Mouse (Mus musculus): ENCODE data around the gene Pga5. TPM values are rescaled to one million over a fixed set of nuclear protein-coding genes. Genes with fewer than 3 reads are reported as not detected.

Pga5 gene
- polyA plus RNA-seq, 1 experiment from 2014 or later: not detected

DNA sequence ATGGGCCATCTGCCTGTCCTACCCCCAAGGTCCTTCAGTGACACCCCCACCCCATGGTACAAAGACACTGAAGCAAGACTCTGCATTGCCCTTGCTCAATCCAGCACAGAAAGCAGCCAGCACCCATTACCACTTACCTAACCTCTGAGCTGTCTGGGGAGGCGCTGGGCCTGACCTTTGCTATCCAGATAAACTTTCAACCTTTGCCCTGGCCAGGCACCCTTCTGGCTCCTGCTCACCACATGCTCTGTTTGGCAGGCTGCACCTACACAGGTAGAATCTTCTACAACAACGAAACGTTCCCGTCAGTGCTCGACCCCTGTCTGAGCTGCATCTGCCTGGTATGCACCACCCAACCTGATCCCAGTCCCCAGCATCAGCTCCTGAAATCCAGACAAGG lies 20.1 kb downstream of the Pga5 start:
- H3K4me2 ChIP-seq: no peak overlapping the region
- H3K9ac ChIP-seq: no peak overlapping the region
- H3K9me3 ChIP-seq: no peaks in the 10 kb centered on the region
- H3K27me3 ChIP-seq (replicated peaks): no peaks in the 10 kb centered on the region
- no peaks in the 10 kb centered on the region for H3K4me1 ChIP-seq
- no peak overlapping the region for H3K27ac ChIP-seq
- H3K36me3 ChIP-seq (replicated peaks): no peaks in the 10 kb centered on the region
- no peak for ATAC-seq (replicated peaks)
- WGBS: 84% methylated on average over 5 of the region's 5 CpGs
- no peak overlapping the region for H3K4me3 ChIP-seq

DNA sequence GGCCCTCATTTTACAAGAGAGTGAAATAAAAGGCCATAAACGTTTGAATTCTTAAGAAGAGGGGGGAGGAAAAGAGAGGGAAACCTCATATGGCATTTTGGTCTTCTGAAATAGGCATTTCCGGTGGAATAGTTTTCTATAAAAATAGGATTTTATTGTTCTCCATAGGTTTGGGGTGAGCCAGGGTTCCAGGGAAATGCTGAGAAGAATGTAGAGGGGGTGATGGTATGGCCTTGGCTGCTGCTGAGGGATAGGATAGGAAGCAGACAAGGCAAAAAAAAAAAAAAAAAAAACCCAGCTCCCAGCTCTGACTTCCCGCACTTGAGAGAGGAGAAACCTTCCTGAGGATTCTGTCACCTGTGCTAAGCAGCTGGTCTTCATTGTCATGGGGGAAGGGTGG lies 21.8 kb downstream of the Pga5 start:
- Histone ChIP-seq H3K4me3 (no peak overlapping the region), H3K27ac (no peak overlapping the region), H3K36me3 (replicated peaks) (no peaks in the 10 kb centered on the region), H3K4me2 (no peak overlapping the region), H3K9me3 (no peaks in the 10 kb centered on the region), H3K9ac (no peak overlapping the region), H3K27me3 (replicated peaks) (no peaks in the 10 kb centered on the region), H3K4me1 (no peaks in the 10 kb centered on the region)
- no peak for ATAC-seq (replicated peaks)
- 69% methylated on average over 3 of the region's 3 CpGs for WGBS

DNA sequence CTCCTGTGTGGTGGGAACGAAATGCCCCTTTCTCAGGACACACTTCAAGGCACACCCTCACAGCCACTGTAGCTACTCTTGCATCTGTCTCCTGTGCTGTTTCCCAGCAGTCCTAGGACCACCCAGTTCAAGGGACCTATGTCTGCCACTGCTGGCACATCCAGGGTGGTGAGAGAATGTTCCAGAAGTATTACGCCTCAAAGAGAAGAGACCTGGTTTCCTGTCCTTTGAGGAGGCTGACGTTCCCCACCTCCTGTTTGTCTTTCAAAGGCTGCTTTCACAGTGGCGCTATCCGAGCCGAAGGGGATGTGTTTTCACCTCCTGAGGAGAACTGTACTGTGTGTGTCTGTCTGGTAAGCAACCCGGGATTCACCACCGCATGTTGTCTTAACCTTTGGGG lies 29.7 kb downstream of the Pga5 start:
- H3K27me3 ChIP-seq (replicated peaks): no peaks in the 10 kb centered on the region

DNA sequence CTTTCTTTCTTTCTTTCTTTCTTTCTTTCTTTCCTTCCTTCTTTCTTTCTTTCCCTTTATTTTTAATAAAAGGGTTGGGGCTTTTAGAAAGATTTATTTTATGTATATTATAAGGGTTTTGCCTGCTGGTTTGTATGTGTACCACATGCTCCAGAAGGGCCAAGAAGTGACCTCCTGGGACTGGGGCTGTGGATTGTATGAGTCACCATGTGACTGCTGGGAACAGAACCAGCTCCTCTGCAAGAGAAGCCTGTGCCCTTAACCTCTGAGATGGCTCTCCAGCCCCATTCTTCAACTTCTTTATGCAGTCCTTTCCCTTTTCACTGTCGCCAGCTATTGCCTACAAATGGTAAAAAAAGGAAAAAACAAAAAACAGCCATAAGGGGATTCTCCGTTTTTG lies 32.3 kb downstream of the Pga5 start:
- Histone ChIP-seq H3K9ac (no peak overlapping the region), H3K4me3 (no peak overlapping the region), H3K27me3 (replicated peaks) (no peaks in the 10 kb centered on the region), H3K36me3 (replicated peaks) (no peaks in the 10 kb centered on the region), H3K27ac (no peak overlapping the region), H3K4me2 (no peak overlapping the region), H3K4me1 (no peaks in the 10 kb centered on the region), H3K9me3 (no peaks in the 10 kb centered on the region)
- no peak for ATAC-seq (replicated peaks)
- WGBS: 80% methylated on average over 2 of the region's 2 CpGs

More for the DNA sequence above, 29.7 kb downstream of the Pga5 start:
- no peak overlapping the region for H3K9ac ChIP-seq
- H3K4me2 ChIP-seq: no peak overlapping the region
- H3K36me3 ChIP-seq (replicated peaks): no peaks in the 10 kb centered on the region
- no peak overlapping the region for H3K27ac ChIP-seq
- WGBS: 77% methylated on average over 8 of the region's 8 CpGs
- no peaks in the 10 kb centered on the region for H3K9me3 ChIP-seq
- ATAC-seq (replicated peaks): no peak
- H3K4me1 ChIP-seq: no peaks in the 10 kb centered on the region
- no peak overlapping the region for H3K4me3 ChIP-seq

DNA sequence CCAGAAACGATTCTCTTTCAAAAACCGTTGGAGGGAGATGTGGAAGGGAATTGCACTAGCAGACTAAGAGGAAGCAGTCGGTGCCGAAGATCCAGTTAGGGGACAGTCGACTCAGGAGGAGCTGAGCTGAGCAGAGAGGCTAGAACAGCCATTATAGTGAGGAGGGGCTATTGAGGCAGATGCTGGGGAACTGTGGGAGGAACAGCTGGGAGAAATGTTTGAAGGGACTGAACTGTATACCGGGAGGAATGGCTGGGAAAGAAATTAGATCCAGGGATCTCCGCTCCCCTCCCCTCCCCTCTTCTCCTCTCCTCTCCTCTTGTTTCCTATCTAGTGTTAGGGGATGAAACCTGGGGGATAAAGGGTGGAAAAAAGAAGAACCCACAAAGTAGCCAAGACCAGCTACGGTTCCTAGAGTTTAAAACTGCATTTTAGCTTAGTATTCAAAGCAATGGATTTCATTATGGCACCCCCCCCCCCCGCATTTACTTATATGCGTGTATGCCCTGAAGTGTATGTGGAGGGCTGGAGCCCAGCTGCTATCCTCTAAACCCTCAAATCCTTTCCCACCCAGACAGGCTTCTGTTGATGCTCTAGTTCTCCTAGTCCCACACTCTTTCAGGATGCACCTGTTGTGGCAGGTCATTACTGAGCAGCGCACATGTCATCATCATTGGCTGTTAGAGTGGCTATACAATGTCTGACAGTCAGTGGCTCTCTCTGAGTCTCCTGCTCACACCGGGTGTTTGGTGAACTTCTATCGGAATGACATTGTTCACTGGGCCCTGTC lies 37.1 kb downstream of the Pga5 start:
- Histone ChIP-seq H3K4me3 (no peak overlapping the region), H3K36me3 (replicated peaks) (no peaks in the 10 kb centered on the region), H3K27ac (no peak overlapping the region), H3K9me3 (no peaks in the 10 kb centered on the region), H3K4me1 (no peaks in the 10 kb centered on the region), H3K27me3 (replicated peaks) (no peaks in the 10 kb centered on the region), H3K9ac (no peak overlapping the region), H3K4me2 (no peak overlapping the region)
- ATAC-seq (replicated peaks): no peak
- 54% methylated on average over 13 of the region's 13 CpGs for WGBS

DNA sequence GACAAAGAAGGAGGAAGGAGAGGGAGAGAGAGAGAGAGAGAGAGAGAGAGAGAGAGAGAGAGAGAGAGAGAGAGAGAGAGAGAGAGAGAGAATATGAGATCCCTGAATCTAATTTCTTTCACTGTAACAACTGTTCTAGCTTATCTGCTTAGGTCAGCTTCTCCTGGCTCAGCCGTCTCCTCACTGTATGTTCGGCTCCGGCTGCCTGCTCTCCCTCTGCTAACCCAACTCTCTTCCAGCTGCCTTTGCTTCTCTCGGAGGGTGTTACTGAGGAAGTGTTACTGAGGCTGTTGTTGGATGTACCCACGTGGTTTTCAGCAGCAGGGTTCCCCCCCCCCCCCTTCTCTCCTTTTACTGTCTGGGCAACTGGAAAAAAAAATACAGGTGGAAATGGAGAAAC lies 37.8 kb downstream of the Pga5 start:
- Histone ChIP-seq H3K36me3 (replicated peaks) (no peaks in the 10 kb centered on the region), H3K27ac (no peak overlapping the region), H3K9me3 (no peaks in the 10 kb centered on the region), H3K4me2 (no peak overlapping the region), H3K9ac (no peak overlapping the region), H3K4me3 (no peak overlapping the region), H3K4me1 (peaks cover 5% of the 10 kb centered on the region), H3K27me3 (replicated peaks) (no peaks in the 10 kb centered on the region)
- ATAC-seq (replicated peaks): no peak
- WGBS: 17% methylated on average over 5 of the region's 5 CpGs

DNA sequence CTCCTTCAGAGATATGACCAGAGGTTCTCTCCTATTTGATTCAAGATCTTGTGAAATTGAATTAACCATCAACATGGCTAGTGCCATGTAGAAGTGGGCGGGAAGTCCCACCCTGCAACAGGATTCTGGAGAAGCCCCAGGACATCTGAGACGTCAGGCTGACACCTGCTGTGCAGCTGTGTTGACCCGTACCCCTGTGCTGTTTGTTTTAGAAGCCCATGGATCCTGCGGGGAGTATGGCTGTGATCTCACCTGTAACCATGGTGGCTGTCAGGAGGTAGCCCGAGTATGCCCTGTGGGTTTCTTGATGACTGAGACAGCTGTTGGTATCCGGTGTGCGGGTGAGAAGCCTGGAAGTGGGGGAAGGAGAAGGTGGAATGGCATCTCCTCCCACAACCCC lies 40.0 kb downstream of the Pga5 start:
- 63% methylated on average over 7 of the region's 7 CpGs for WGBS
- Histone ChIP-seq H3K4me1 (peaks cover 15% of the 10 kb centered on the region), H3K36me3 (replicated peaks) (no peaks in the 10 kb centered on the region), H3K27ac (no peak overlapping the region), H3K9ac (no peak overlapping the region), H3K9me3 (no peaks in the 10 kb centered on the region), H3K27me3 (replicated peaks) (no peaks in the 10 kb centered on the region), H3K4me2 (no peak overlapping the region), H3K4me3 (no peak overlapping the region)
- no peak for ATAC-seq (replicated peaks)

DNA sequence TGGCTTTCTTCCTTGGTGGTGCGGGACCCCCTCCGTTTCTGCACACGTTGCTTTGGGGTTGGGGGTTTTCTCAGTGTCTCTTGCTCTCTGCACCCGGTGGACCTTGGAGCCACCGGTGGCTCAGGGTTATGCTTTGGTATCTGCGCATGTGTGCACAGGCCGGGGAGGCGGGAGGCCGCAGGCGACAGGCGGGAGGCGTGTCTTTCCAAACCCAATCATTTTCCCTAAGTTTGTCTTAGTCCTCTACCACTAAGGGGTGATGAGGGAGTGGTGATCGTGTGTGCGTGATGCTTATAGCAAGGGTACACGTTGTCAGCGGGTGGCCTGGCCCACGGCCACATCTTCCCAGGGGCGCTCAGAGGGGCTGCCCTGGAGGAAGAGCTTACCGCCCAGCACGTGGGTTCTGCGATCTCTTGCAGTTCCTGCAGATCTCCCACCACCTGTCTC lies 43.0 kb downstream of the Pga5 start:
- peaks cover 5% of the 10 kb centered on the region; the same call in 1 of the 2 replicates for H3K36me3 ChIP-seq (replicated peaks)
- H3K4me1 ChIP-seq: peaks cover 15% of the 10 kb centered on the region
- H3K4me2 ChIP-seq: peak overlapping the region; percentile 90
- H3K9ac ChIP-seq: peak overlapping the region; percentile 42
- H3K27me3 ChIP-seq (replicated peaks): no peaks in the 10 kb centered on the region
- 6% methylated on average over 21 of the region's 21 CpGs for WGBS
- ATAC-seq (replicated peaks): peak; percentile 91
- no peaks in the 10 kb centered on the region for H3K9me3 ChIP-seq
- 0 out of 2 replicates have a peak overlapping the region, but pooled peaks have one; percentile 14 for H3K27ac ChIP-seq
- H3K4me3 ChIP-seq: peak overlapping the region; percentile 41

DNA sequence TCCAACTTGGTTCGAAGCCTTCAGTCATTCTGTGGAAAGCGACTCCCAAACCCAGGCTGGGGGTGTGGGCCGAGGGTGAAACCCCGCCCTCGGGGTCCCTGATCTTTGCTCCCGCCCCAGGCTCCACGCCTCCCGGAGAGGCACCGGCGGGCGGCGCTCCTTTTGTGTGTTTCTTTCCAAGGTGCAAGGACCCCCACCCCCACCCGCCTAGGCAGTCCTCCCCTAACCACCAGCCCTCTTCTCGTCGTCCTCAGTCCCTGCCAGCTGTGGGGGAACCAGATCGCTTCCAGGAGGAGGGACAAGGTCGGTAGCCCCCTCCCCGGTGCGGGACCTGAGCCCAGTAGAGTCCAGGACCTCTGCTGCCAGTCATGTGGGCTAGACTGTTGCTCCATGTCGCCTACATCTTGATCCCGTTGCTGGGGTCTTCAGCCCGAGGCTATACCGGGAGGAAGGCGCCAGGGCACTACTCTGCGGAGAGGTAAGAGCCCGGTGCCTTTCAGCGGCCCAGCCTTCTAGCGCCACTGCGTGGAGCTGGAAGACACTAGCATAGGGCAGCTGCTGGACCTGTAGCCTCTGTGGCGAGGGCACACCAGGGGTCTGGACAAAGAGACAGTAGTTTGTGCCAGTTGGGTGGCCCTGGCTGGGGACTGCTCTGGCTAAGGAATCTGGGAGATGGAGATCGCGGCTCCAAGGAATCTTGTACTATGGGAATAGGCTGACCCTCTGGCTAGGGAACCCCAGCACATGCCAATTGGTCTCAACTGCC lies 43.6 kb downstream of the Pga5 start, which contains the start of gene Vwce:
Gene Vwce, plus strand, starts transcription at position 108 of the 766 bp plus-strand sequence.
- 1% methylated on average over 32 of the region's 32 CpGs for WGBS
- Histone ChIP-seq H3K27me3 (replicated peaks) (no peaks in the 10 kb centered on the region), H3K36me3 (replicated peaks) (peaks cover 11% of the 10 kb centered on the region; the same call in 1 of the 2 replicates), H3K4me3 (peak within 1 kb of the TSS; percentile 41), H3K27ac (0 out of 2 replicates have a peak within 1 kb of the TSS, but pooled peaks have one; percentile 14), H3K9me3 (no peaks in the 10 kb centered on the region), H3K4me1 (peaks cover 15% of the 10 kb centered on the region), H3K9ac (peak within 1 kb of the TSS; percentile 42), H3K4me2 (peak within 1 kb of the TSS; percentile 90)
- peak; percentile 88 for ATAC-seq (replicated peaks)

Other genes starting within 250 kb of the Pga5 start
- 1.7 and 2.4 TPM in 2 replicates for gene Lrrc10b, start 220.6 kb downstream of the Pga5 start, polyA plus RNA-seq (2015; fragmentation: Nextera tagmentation; extraction: Ambion mirVana)
- gene Ppp1r32, start 195.1 kb downstream of the Pga5 start, polyA plus RNA-seq (2015; fragmentation: Nextera tagmentation; extraction: Ambion mirVana): 2.4 and 3.7 TPM in 2 replicates
- gene Cpsf7, start 152.8 kb downstream of the Pga5 start, polyA plus RNA-seq (2015; fragmentation: Nextera tagmentation; extraction: Ambion mirVana): 53.4 and 58.9 TPM in 2 replicates
- gene Sdhaf2, start 151.9 kb downstream of the Pga5 start, polyA plus RNA-seq (2015; fragmentation: Nextera tagmentation; extraction: Ambion mirVana): 61.0 and 64.5 TPM in 2 replicates
- gene Tmem216, start 121.8 kb downstream of the Pga5 start, polyA plus RNA-seq (2015; fragmentation: Nextera tagmentation; extraction: Ambion mirVana): 50.1 and 51.1 TPM in 2 replicates
- 24.1 and 25.0 TPM in 2 replicates for gene Cyb561a3, start 100.9 kb downstream of the Pga5 start, polyA plus RNA-seq (2015; fragmentation: Nextera tagmentation; extraction: Ambion mirVana)
- gene Tmem138, start 100.7 kb downstream of the Pga5 start, polyA plus RNA-seq (2015; fragmentation: Nextera tagmentation; extraction: Ambion mirVana): 38.8 and 43.6 TPM in 2 replicates
- gene Ddb1, start 72.7 kb downstream of the Pga5 start, polyA plus RNA-seq (2015; fragmentation: Nextera tagmentation; extraction: Ambion mirVana): 252 and 255 TPM in 2 replicates
- 26.0 and 29.6 TPM in 2 replicates for gene Tkfc, start 72.4 kb downstream of the Pga5 start, polyA plus RNA-seq (2015; fragmentation: Nextera tagmentation; extraction: Ambion mirVana)
- 1.0 and 1.6 TPM in 2 replicates for gene Vwce, start 43.9 kb downstream of the Pga5 start, polyA plus RNA-seq (2015; fragmentation: Nextera tagmentation; extraction: Ambion mirVana)
- 31.8 TPM in 2 replicates for gene Vps37c, start 10.7 kb upstream of the Pga5 start, polyA plus RNA-seq (2015; fragmentation: Nextera tagmentation; extraction: Ambion mirVana)
- gene Cd5, start 60.9 kb upstream of the Pga5 start, polyA plus RNA-seq (2015; fragmentation: Nextera tagmentation; extraction: Ambion mirVana): 0.52 and 0.86 TPM in 2 replicates
- gene Cd6, start 152.0 kb upstream of the Pga5 start, polyA plus RNA-seq (2015; fragmentation: Nextera tagmentation; extraction: Ambion mirVana): 0.19 TPM in 1 of 2 replicates, not detected in the other
- gene Slc15a3, start 161.7 kb upstream of the Pga5 start, polyA plus RNA-seq (2015; fragmentation: Nextera tagmentation; extraction: Ambion mirVana): 0.13 and 0.31 TPM in 2 replicates
- 224 and 236 TPM in 2 replicates for gene Tmem132a, start 191.9 kb upstream of the Pga5 start, polyA plus RNA-seq (2015; fragmentation: Nextera tagmentation; extraction: Ambion mirVana)
- gene Tmem109, start 203.9 kb upstream of the Pga5 start, polyA plus RNA-seq (2015; fragmentation: Nextera tagmentation; extraction: Ambion mirVana): 46.2 and 48.4 TPM in 2 replicates
- gene Prpf19, start 217.2 kb upstream of the Pga5 start, polyA plus RNA-seq (2015; fragmentation: Nextera tagmentation; extraction: Ambion mirVana): 44.5 and 47.5 TPM in 2 replicates
- gene Zp1, start 242.6 kb upstream of the Pga5 start, polyA plus RNA-seq (2015; fragmentation: Nextera tagmentation; extraction: Ambion mirVana): 0.49 and 0.79 TPM in 2 replicates